Mouse (Mus musculus) E14TG2a.4 (cell line): ENCODE data around the gene Gad1.

Source experiments
- CTCF ChIP-seq: conservative IDR thresholded peaks from 2 replicates; pipeline ENCODE4 v1.5.1; 2014; ENCODE audit warnings: low read length
- POU5F1 ChIP-seq: IDR thresholded peaks from 2 replicates; pipeline ENCODE4 v1.6.1; 2014; ENCODE audit warnings: low read length, borderline replicate concordance

DNA sequence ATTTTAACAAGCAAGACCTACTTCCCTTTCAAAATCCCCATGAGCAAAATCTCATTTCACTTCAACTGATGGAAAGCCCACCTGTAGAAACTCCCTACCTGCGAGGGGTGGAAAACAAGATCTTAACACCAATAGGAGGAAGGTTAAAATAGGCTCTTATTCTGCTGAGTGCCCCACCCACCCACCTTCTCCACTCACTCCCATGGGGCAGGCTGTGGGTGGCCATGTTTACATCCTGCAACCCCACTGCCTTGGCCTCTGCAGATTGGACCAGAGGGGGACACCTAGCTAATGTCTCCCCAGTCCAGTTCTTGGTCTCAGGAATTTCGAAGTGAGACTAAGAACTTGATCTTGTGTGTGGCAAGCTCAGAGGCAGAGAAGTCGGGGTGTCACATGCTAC lies 77.0 kb downstream of the Gad1 start:
- TF ChIP-seq POU5F1 (no peak), CTCF (no peak)
